Mouse (Mus musculus) urinary bladder, postnatal 25 days (tissue): Measurements from ENCODE around the gene Dcps.

Experiments used
- DNase-seq: peaks from one replicate; pipeline ENCODE4 v3.0.0; 2022; ENCODE audit warnings: low spot score

Dcps gene

GRCm38 (mm10) chr9:35175251-35176123 lies at the start of gene Dcps:
Dcps (minus strand) TSS chr9:35176061.
- peak; percentile 85 for DNase-seq

GRCm38 (mm10) chr9:35223466-35223865 lies 47.6 kb upstream of the Dcps start:
- DNase-seq = no peak

- DNase-seq = no peak
These were observed 42.1 kb upstream of the Dcps start for GRCm38 (mm10) chr9:35217963-35218362.

- DNase-seq = no peak
These were observed 36.0 kb upstream of the Dcps start for GRCm38 (mm10) chr9:35211573-35212511.

GRCm38 (mm10) chr9:35210542-35211474 lies 34.9 kb upstream of the Dcps start, which contains the start of gene Foxred1:
Foxred1 (minus strand) TSS chr9:35211055.
- peak; percentile 97 for DNase-seq

GRCm38 (mm10) chr9:35204421-35204820 lies 28.6 kb upstream of the Dcps start:
- DNase-seq = no peak

- no peak for DNase-seq
These were observed 27.7 kb upstream of the Dcps start for GRCm38 (mm10) chr9:35203536-35203935.

GRCm38 (mm10) chr9:35200529-35201060 lies 24.7 kb upstream of the Dcps start:
- no peak for DNase-seq

GRCm38 (mm10) chr9:35199772-35200471 lies 24.1 kb upstream of the Dcps start, which contains the start of the genes Srpr and Tirap:
Srpr (plus strand) TSS chr9:35200175.
Tirap (minus strand) TSS chr9:35200291.
- DNase-seq = peak; percentile 94

- no peak for DNase-seq
These were observed 23.3 kb upstream of the Dcps start for GRCm38 (mm10) chr9:35198945-35199771.

GRCm38 (mm10) chr9:35198351-35198750 lies 22.5 kb upstream of the Dcps start:
- DNase-seq = no peak

GRCm38 (mm10) chr9:35197625-35198024 lies 21.8 kb upstream of the Dcps start:
- DNase-seq = no peak

- no peak for DNase-seq
These were observed 18.2 kb upstream of the Dcps start for GRCm38 (mm10) chr9:35194048-35194447.

- DNase-seq = no peak
These were observed 17.2 kb upstream of the Dcps start for GRCm38 (mm10) chr9:35192983-35193542.

- no peak for DNase-seq
These were observed 12.8 kb upstream of the Dcps start for GRCm38 (mm10) chr9:35188700-35189099.

GRCm38 (mm10) chr9:35187351-35187903 lies 11.6 kb upstream of the Dcps start:
- DNase-seq = no peak

GRCm38 (mm10) chr9:35186430-35186829 lies 10.6 kb upstream of the Dcps start:
- DNase-seq = no peak

GRCm38 (mm10) chr9:35183359-35183758 lies 7.5 kb upstream of the Dcps start:
- no peak for DNase-seq

GRCm38 (mm10) chr9:35182832-35183231 lies 7.0 kb upstream of the Dcps start:
- DNase-seq = no peak
